Mouse (Mus musculus): ENCODE data around the gene Gm648. TPM values are rescaled to one million over a fixed set of nuclear protein-coding genes. Genes with fewer than 3 reads are reported as not detected.
A peak's percentile ranks its signal among the peaks of the same experiment; 100 is the strongest.
"Not testable (repeated sequence)": the region's sequence is repeated elsewhere in the genome, so short reads cannot be mapped to it uniquely, and the experiment has no call there.

Gene Gm648
- not detected in 2 replicates for polyA plus RNA-seq (2015; fragmentation: Nextera tagmentation; extraction: Ambion mirVana)

GRCm38 (mm10) chrX:56549506-56549905 is at the start of gene Gm648:
Gene Gm648, minus strand, starts transcription at chrX:56549606.
- WGBS = 86% methylated on average over 7 of the region's 7 CpGs

GRCm38 (mm10) chrX:56597887-56598640 is 48.7 kb upstream of the Gm648 start, which contains the start of gene Mmgt1:
Gene Mmgt1, minus strand, starts transcription at chrX:56598069.
- no peaks in the 10 kb centered on the region for H3K9me3 ChIP-seq
- peak within 1 kb of the TSS; percentile 84 for H3K9ac ChIP-seq
- 23% methylated on average over 44 of the region's 44 CpGs for WGBS
- no peaks in the 10 kb centered on the region for H3K36me3 ChIP-seq
- H3K4me2 ChIP-seq = peak within 1 kb of the TSS; percentile 60
- peak; percentile 98 for ATAC-seq (ENCODE audit: insufficient number of reproducible peaks, insufficient read depth, low FRiP score, low TSS enrichment, low read depth)
- no peaks in the 10 kb centered on the region for H3K27me3 ChIP-seq
- H3K4me1 ChIP-seq = no peaks in the 10 kb centered on the region
- peak within 1 kb of the TSS; percentile 64 for H3K4me3 ChIP-seq
- 0 out of 2 replicates have a peak within 1 kb of the TSS, but pooled peaks have one; percentile 51 for H3K27ac ChIP-seq

More at GRCm38 (mm10) chrX:56549506-56549905, at the start of gene Gm648:
- H3K36me3 ChIP-seq = no peaks in the 10 kb centered on the region
- ATAC-seq (ENCODE audit: insufficient number of reproducible peaks, insufficient read depth, low FRiP score, low TSS enrichment, low read depth) = no peak
- no peaks in the 10 kb centered on the region for H3K4me1 ChIP-seq
- H3K9ac ChIP-seq = no peak within 1 kb of the TSS
- H3K27ac ChIP-seq = no peak within 1 kb of the TSS
- H3K27me3 ChIP-seq = no peaks in the 10 kb centered on the region
- H3K4me3 ChIP-seq = no peak within 1 kb of the TSS
- H3K4me2 ChIP-seq = no peak within 1 kb of the TSS
- H3K9me3 ChIP-seq = no peaks in the 10 kb centered on the region

- H3K4me2 ChIP-seq = peak overlapping the region; percentile 60
- H3K36me3 ChIP-seq = no peaks in the 10 kb centered on the region
- peak overlapping the region; percentile 64 for H3K4me3 ChIP-seq
- 0 out of 2 replicates have a peak overlapping the region, but pooled peaks have one; percentile 51 for H3K27ac ChIP-seq
- peak overlapping the region; percentile 84 for H3K9ac ChIP-seq
- H3K27me3 ChIP-seq = no peaks in the 10 kb centered on the region
- H3K9me3 ChIP-seq = no peaks in the 10 kb centered on the region
- H3K4me1 ChIP-seq = no peaks in the 10 kb centered on the region
- 19% methylated on average over 25 of the region's 25 CpGs for WGBS
- peak; percentile 71 for ATAC-seq (ENCODE audit: insufficient number of reproducible peaks, insufficient read depth, low FRiP score, low TSS enrichment, low read depth)
Observed at GRCm38 (mm10) chrX:56597219-56597886, 47.9 kb upstream of the Gm648 start.

GRCm38 (mm10) chrX:56578200-56578599 is 28.8 kb upstream of the Gm648 start:
- no peak overlapping the region for H3K4me3 ChIP-seq
- 74% methylated on average over 2 of the region's 2 CpGs for WGBS
- H3K4me2 ChIP-seq = no peak overlapping the region

GRCm38 (mm10) chrX:56572465-56572864 is 23.1 kb upstream of the Gm648 start:
- no peak overlapping the region for H3K9ac ChIP-seq
- 25% methylated on average over 6 of the region's 6 CpGs for WGBS
- no peak for ATAC-seq (ENCODE audit: insufficient number of reproducible peaks, insufficient read depth, low FRiP score, low TSS enrichment, low read depth)

More at GRCm38 (mm10) chrX:56578200-56578599, 28.8 kb upstream of the Gm648 start:
- H3K4me1 ChIP-seq = no peaks in the 10 kb centered on the region
- H3K36me3 ChIP-seq = no peaks in the 10 kb centered on the region
- H3K9ac ChIP-seq = no peak overlapping the region
- H3K27ac ChIP-seq = no peak overlapping the region
- no peaks in the 10 kb centered on the region for H3K9me3 ChIP-seq
- ATAC-seq (ENCODE audit: insufficient number of reproducible peaks, insufficient read depth, low FRiP score, low TSS enrichment, low read depth) = no peak
- no peaks in the 10 kb centered on the region for H3K27me3 ChIP-seq

GRCm38 (mm10) chrX:56553584-56553983 is 4.2 kb upstream of the Gm648 start:
- H3K9ac ChIP-seq = no peak overlapping the region
- ATAC-seq (ENCODE audit: insufficient number of reproducible peaks, insufficient read depth, low FRiP score, low TSS enrichment, low read depth) = no peak
- WGBS = 78% methylated on average over 3 of the region's 3 CpGs

More at GRCm38 (mm10) chrX:56572465-56572864, 23.1 kb upstream of the Gm648 start:
- no peaks in the 10 kb centered on the region for H3K4me1 ChIP-seq
- H3K27ac ChIP-seq = no peak overlapping the region
- no peaks in the 10 kb centered on the region for H3K27me3 ChIP-seq
- H3K36me3 ChIP-seq = no peaks in the 10 kb centered on the region
- H3K4me2 ChIP-seq = no peak overlapping the region
- H3K4me3 ChIP-seq = no peak overlapping the region
- H3K9me3 ChIP-seq = no peaks in the 10 kb centered on the region

GRCm38 (mm10) chrX:56537162-56537561 is 12.2 kb downstream of the Gm648 start:
- 57% methylated on average over 4 of the region's 4 CpGs for WGBS
- H3K4me3 ChIP-seq = no peak overlapping the region
- H3K36me3 ChIP-seq = no peaks in the 10 kb centered on the region
- H3K9ac ChIP-seq = no peak overlapping the region
- H3K9me3 ChIP-seq = no peaks in the 10 kb centered on the region
- no peak overlapping the region for H3K4me2 ChIP-seq
- H3K27ac ChIP-seq = no peak overlapping the region
- no peaks in the 10 kb centered on the region for H3K4me1 ChIP-seq
- ATAC-seq (ENCODE audit: insufficient number of reproducible peaks, insufficient read depth, low FRiP score, low TSS enrichment, low read depth) = no peak
- H3K27me3 ChIP-seq = no peaks in the 10 kb centered on the region

More at GRCm38 (mm10) chrX:56553584-56553983, 4.2 kb upstream of the Gm648 start:
- Histone ChIP-seq H3K4me2 (no peak overlapping the region), H3K4me1 (no peaks in the 10 kb centered on the region), H3K36me3 (no peaks in the 10 kb centered on the region), H3K9me3 (no peaks in the 10 kb centered on the region), H3K27me3 (no peaks in the 10 kb centered on the region), H3K27ac (no peak overlapping the region), H3K4me3 (no peak overlapping the region)

GRCm38 (mm10) chrX:56531266-56531665 is 18.1 kb downstream of the Gm648 start:
- no peak overlapping the region for H3K27ac ChIP-seq
- no peaks in the 10 kb centered on the region for H3K36me3 ChIP-seq
- no peak overlapping the region for H3K4me2 ChIP-seq
- H3K27me3 ChIP-seq = no peaks in the 10 kb centered on the region
- no peak overlapping the region for H3K4me3 ChIP-seq
- ATAC-seq (ENCODE audit: insufficient number of reproducible peaks, insufficient read depth, low FRiP score, low TSS enrichment, low read depth) = no peak
- H3K4me1 ChIP-seq = no peaks in the 10 kb centered on the region
- WGBS = 18% methylated on average over 3 of the region's 3 CpGs
- no peaks in the 10 kb centered on the region for H3K9me3 ChIP-seq
- no peak overlapping the region for H3K9ac ChIP-seq

- not testable (repeated sequence) for H3K4me1 ChIP-seq; H3K4me3 ChIP-seq; H3K4me2 ChIP-seq; H3K9me3 ChIP-seq; ATAC-seq (ENCODE audit: insufficient number of reproducible peaks, insufficient read depth, low FRiP score, low TSS enrichment, low read depth); H3K27me3 ChIP-seq; H3K36me3 ChIP-seq; H3K27ac ChIP-seq; H3K9ac ChIP-seq
- 86% methylated on average over 6 of the region's 6 CpGs for WGBS
Observed at GRCm38 (mm10) chrX:56524442-56524841, 25.0 kb downstream of the Gm648 start, which contains the start of gene Gm10477. Gene Gm10477, plus strand, starts transcription at chrX:56524742.

- no peaks in the 10 kb centered on the region for H3K9me3 ChIP-seq
- WGBS = 75% methylated on average over 7 of the region's 7 CpGs
- no peaks in the 10 kb centered on the region for H3K4me1 ChIP-seq
- H3K27me3 ChIP-seq = no peaks in the 10 kb centered on the region
- H3K9ac ChIP-seq = no peak overlapping the region
- no peak overlapping the region for H3K27ac ChIP-seq
- no peak overlapping the region for H3K4me3 ChIP-seq
- no peak for ATAC-seq (ENCODE audit: insufficient number of reproducible peaks, insufficient read depth, low FRiP score, low TSS enrichment, low read depth)
- H3K36me3 ChIP-seq = peaks cover 2% of the 10 kb centered on the region; the same call in 1 of the 2 replicates
- H3K4me2 ChIP-seq = no peak overlapping the region
Observed at GRCm38 (mm10) chrX:56497241-56497640, 52.2 kb downstream of the Gm648 start.

Data from embryonic facial prominence, embryonic 13.5 days (tissue).